Mouse (Mus musculus) MEL (cell line): ENCODE data around the gene Pak7.

Experiments
- CTCF ChIP-seq, 3 experiments: IDR thresholded peaks in 2 of 3; conservative IDR thresholded peaks in 1 of 3; 2 replicates each; pipeline ENCODE4 v1.5.1; 2011 to 2012; ENCODE audit warnings: low read length in 3 of 3, low read depth in 2 of 3, mild to moderate bottlenecking in 2 of 3, improper control_type of control experiment in 1 of 3, inconsistent platforms in 1 of 3, mixed read lengths in 1 of 3, moderate library complexity in 1 of 3; ENCODE audit not compliant: control insufficient read depth in 1 of 3, insufficient read depth in 1 of 3, poor library complexity in 1 of 3, severe bottlenecking in 1 of 3
- E2F4 ChIP-seq: IDR thresholded peaks from 2 replicates; pipeline ENCODE4 v1.6.1; 2011; ENCODE audit warnings: low read depth, low read length, improper control_type of control experiment, borderline replicate concordance
- GATA1 ChIP-seq: IDR thresholded peaks from 2 replicates; pipeline ENCODE4 v1.6.1; 2011; ENCODE audit warnings: low read depth, low read length, improper control_type of control experiment
- ZMIZ1 ChIP-seq: IDR thresholded peaks from 2 replicates; pipeline ENCODE4 v1.6.1; 2012; ENCODE audit warnings: low read depth, mild to moderate bottlenecking, inconsistent platforms, low read length, improper control_type of control experiment, moderate library complexity

DNA sequence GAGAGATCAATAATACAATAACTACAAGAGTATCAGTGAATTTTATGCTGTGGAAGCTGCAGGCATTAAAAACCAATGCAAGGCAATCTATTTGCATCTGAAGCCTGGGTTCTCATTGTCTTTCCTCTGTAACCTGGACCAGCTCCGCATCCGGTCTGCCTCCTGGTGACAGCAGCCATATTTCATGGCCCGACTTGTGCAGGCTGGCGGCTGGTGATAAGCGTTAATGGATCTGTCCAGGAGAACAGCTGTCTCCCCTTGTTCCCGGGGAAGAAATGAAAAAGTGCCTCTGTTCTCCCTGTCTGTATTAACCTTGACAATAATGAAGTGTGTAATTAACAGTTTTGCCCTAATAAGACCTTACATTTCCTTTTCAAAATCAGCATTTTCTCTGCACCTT, 265.9 kb downstream of the Pak7 start:
- no peak for TF ChIP-seq CTCF (IDR thresholded peaks at IDR 0.05 in 2 of 3, conservative IDR thresholded peaks at IDR 0.05 in 1 of 3; ENCODE audit: control insufficient read depth in 1 of 3, insufficient read depth in 1 of 3, low read depth in 2 of 3, low read length in 3 of 3, poor library complexity in 1 of 3, severe bottlenecking in 1 of 3)
- no peak for TF ChIP-seq GATA1
- no peak for TF ChIP-seq ZMIZ1
- no peak for TF ChIP-seq E2F4
